Mouse (Mus musculus) neural tube, embryonic 13.5 days (tissue): ENCODE results near the gene Hdac9. TPM values are rescaled to one million over a fixed set of nuclear protein-coding genes. Genes with fewer than 3 reads are reported as not detected.

Source experiments
- ATAC-seq: fragments of 200-750 bp; cut with Nextera tagmentation; 2 replicates; pipeline ENCODE4 v1.8.0; 2017; ENCODE audit warnings: low read depth, mild to moderate bottlenecking, moderate TSS enrichment, moderate library complexity
- H3K27ac ChIP-seq: fragments of 300-500 bp; sonication (generic); replicated peaks from 2 replicates; pipeline ENCODE4 v1.5.1; 2015; ENCODE audit warnings: moderate library complexity, mild to moderate bottlenecking, inconsistent platforms
- H3K27me3 ChIP-seq: fragments of 300-500 bp; sonication (generic); 2 replicates; pipeline ENCODE4 v1.6.1; 2015; ENCODE audit warnings: mild to moderate bottlenecking, inconsistent platforms
- H3K36me3 ChIP-seq: fragments of 300-500 bp; sonication (generic); 2 replicates; pipeline ENCODE4 v1.6.1; 2015; ENCODE audit warnings: mild to moderate bottlenecking, inconsistent platforms
- H3K4me1 ChIP-seq: fragments of 300-500 bp; sonication (generic); replicated peaks from 2 replicates; pipeline ENCODE4 v1.6.1; 2015; ENCODE audit warnings: inconsistent platforms
- H3K4me2 ChIP-seq: fragments of 300-500 bp; sonication (generic); 2 replicates; pipeline ENCODE4 v1.6.1; 2015; ENCODE audit warnings: inconsistent platforms, mild to moderate bottlenecking, moderate library complexity
- H3K4me3 ChIP-seq: fragments of 300-500 bp; sonication (generic); 2 replicates; pipeline ENCODE4 v1.5.1; 2015; ENCODE audit warnings: mild to moderate bottlenecking, inconsistent platforms
- H3K9ac ChIP-seq: fragments of 300-500 bp; sonication (generic); 2 replicates; pipeline ENCODE4 v1.6.1; 2015; ENCODE audit warnings: moderate library complexity, mild to moderate bottlenecking, inconsistent platforms
- H3K9me3 ChIP-seq: fragments of 300-500 bp; sonication (generic); 2 replicates; pipeline ENCODE4 v1.6.1; 2016; ENCODE audit warnings: inconsistent platforms
- WGBS: fragments of 180-500 bp; shearing (Covaris S2); methylation state at CpG from one replicate; pipeline ENCODE4 v1.1.7; 2015; 5-methylcytosine and 5-hydroxymethylcytosine counted together
- polyA plus RNA-seq: library from polyadenylated mRNA; unstranded; fragments of >200 nt; fragmentation: Nextera tagmentation; extraction: Ambion mirVana; gene quantifications from 2 replicates; pipeline ENCODE4 v1.2.1, GENCODE M21; 2015

Hdac9 gene
- polyA plus RNA-seq, 1 experiment from 2014 or later: 9.6 TPM

DNA sequence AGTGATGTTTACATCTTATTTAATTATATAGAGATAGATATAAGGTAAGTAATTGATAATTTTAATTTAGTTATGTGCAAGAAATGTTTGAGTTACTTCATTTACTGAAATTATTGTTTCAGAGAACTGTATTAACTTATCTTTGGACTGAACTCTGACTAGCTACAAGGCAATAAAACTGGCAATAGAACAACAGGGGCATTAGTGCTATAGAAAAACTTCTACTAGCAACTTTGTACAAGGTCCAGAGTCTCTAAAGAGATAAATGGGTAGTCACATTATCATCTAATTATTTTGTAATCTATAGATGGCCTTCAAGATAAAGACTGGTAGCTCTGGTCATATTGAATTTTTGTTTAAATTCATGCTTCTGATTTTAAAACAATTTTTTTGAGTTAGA lies 632.0 kb downstream of the Hdac9 start:
- Histone ChIP-seq H3K36me3 (no peaks in the 10 kb centered on the region), H3K9ac (no peak overlapping the region), H3K4me2 (no peak overlapping the region), H3K27me3 (no peaks in the 10 kb centered on the region), H3K9me3 (no peaks in the 10 kb centered on the region), H3K4me3 (no peak overlapping the region), H3K4me1 (no peaks in the 10 kb centered on the region), H3K27ac (no peak overlapping the region)
- no peak for ATAC-seq

- 95% methylated on average over 3 of the region's 3 CpGs for WGBS
- Histone ChIP-seq H3K4me2 (no peak overlapping the region), H3K4me3 (no peak overlapping the region), H3K27ac (no peak overlapping the region), H3K36me3 (no peaks in the 10 kb centered on the region), H3K27me3 (no peaks in the 10 kb centered on the region), H3K4me1 (no peaks in the 10 kb centered on the region), H3K9me3 (no peaks in the 10 kb centered on the region), H3K9ac (no peak overlapping the region)
- ATAC-seq: no peak
Measured at GRCm38 (mm10) chr12:34284396-34284795, 632.5 kb downstream of the Hdac9 start.

DNA sequence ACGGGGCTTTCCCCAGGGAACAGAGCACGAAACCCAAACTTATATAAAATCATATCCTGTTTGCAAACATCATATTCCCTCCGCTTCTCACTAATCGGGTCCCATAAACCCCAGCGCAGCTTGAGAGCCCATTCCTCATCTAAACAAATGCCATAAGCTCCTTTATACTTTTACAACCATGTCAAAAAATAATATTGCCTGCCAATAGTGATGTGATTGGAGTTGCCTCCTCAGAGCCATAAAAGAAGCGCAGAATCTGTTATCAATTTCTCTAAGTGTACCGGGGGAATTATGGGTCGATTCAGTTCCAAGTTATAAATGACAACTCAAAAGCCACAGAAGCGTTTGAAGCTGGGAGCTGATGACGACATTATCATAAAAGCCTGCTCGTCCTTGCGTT lies 638.1 kb downstream of the Hdac9 start:
- Histone ChIP-seq H3K9ac (no peak overlapping the region), H3K9me3 (no peaks in the 10 kb centered on the region), H3K4me2 (no peak overlapping the region), H3K4me3 (no peak overlapping the region), H3K27me3 (no peaks in the 10 kb centered on the region), H3K36me3 (no peaks in the 10 kb centered on the region), H3K4me1 (no peaks in the 10 kb centered on the region), H3K27ac (no peak overlapping the region)
- no peak for ATAC-seq
- 80% methylated on average over 12 of the region's 12 CpGs for WGBS

- H3K4me3 ChIP-seq: no peak overlapping the region
- H3K36me3 ChIP-seq: no peaks in the 10 kb centered on the region
- WGBS: 84% methylated on average over 1 of the region's 1 CpGs
- no peaks in the 10 kb centered on the region for H3K27me3 ChIP-seq
- H3K4me1 ChIP-seq: no peaks in the 10 kb centered on the region
- no peak overlapping the region for H3K4me2 ChIP-seq
- H3K9ac ChIP-seq: no peak overlapping the region
- H3K27ac ChIP-seq: no peak overlapping the region
- H3K9me3 ChIP-seq: no peaks in the 10 kb centered on the region
- ATAC-seq: no peak
Measured at GRCm38 (mm10) chr12:34273816-34274215, 643.1 kb downstream of the Hdac9 start.

- 63% methylated on average over 6 of the region's 6 CpGs for WGBS
- H3K4me1 ChIP-seq: no peaks in the 10 kb centered on the region
- no peak overlapping the region for H3K27ac ChIP-seq
- H3K4me2 ChIP-seq: no peak overlapping the region
- H3K36me3 ChIP-seq: no peaks in the 10 kb centered on the region
- no peaks in the 10 kb centered on the region for H3K27me3 ChIP-seq
- H3K9ac ChIP-seq: no peak overlapping the region
- no peaks in the 10 kb centered on the region for H3K9me3 ChIP-seq
- ATAC-seq: no peak
- H3K4me3 ChIP-seq: no peak overlapping the region
Measured at GRCm38 (mm10) chr12:34270096-34270495, 646.8 kb downstream of the Hdac9 start.

- WGBS: 75% methylated on average over 12 of the region's 13 CpGs
- H3K27ac ChIP-seq: no peak overlapping the region
Measured at GRCm38 (mm10) chr12:34269472-34270040, 647.3 kb downstream of the Hdac9 start.

GRCm38 (mm10) chr12:34259651-34260050 lies 657.2 kb downstream of the Hdac9 start:
- H3K4me1 ChIP-seq: no peaks in the 10 kb centered on the region
- 88% methylated on average over 4 of the region's 4 CpGs for WGBS

More at GRCm38 (mm10) chr12:34269472-34270040, 647.3 kb downstream of the Hdac9 start:
- Histone ChIP-seq H3K27me3 (no peaks in the 10 kb centered on the region), H3K4me1 (no peaks in the 10 kb centered on the region), H3K9ac (no peak overlapping the region), H3K36me3 (no peaks in the 10 kb centered on the region), H3K9me3 (no peaks in the 10 kb centered on the region), H3K4me2 (no peak overlapping the region), H3K4me3 (no peak overlapping the region)
- no peak for ATAC-seq

GRCm38 (mm10) chr12:34249160-34249559 lies 667.7 kb downstream of the Hdac9 start:
- no peak overlapping the region for H3K4me2 ChIP-seq
- no peak overlapping the region for H3K9ac ChIP-seq
- WGBS: 85% methylated on average over 1 of the region's 1 CpGs
- H3K4me1 ChIP-seq: no peaks in the 10 kb centered on the region
- H3K27me3 ChIP-seq: no peaks in the 10 kb centered on the region
- no peaks in the 10 kb centered on the region for H3K9me3 ChIP-seq
- H3K36me3 ChIP-seq: no peaks in the 10 kb centered on the region
- no peak overlapping the region for H3K27ac ChIP-seq
- no peak for ATAC-seq
- no peak overlapping the region for H3K4me3 ChIP-seq

More at GRCm38 (mm10) chr12:34259651-34260050, 657.2 kb downstream of the Hdac9 start:
- Histone ChIP-seq H3K27ac (no peak overlapping the region), H3K4me2 (no peak overlapping the region), H3K27me3 (no peaks in the 10 kb centered on the region), H3K36me3 (no peaks in the 10 kb centered on the region), H3K9me3 (no peaks in the 10 kb centered on the region), H3K4me3 (no peak overlapping the region), H3K9ac (no peak overlapping the region)
- no peak for ATAC-seq

- H3K4me2 ChIP-seq: no peak overlapping the region
- H3K4me1 ChIP-seq: no peaks in the 10 kb centered on the region
- no peak overlapping the region for H3K27ac ChIP-seq
- no peak overlapping the region for H3K9ac ChIP-seq
- no peaks in the 10 kb centered on the region for H3K36me3 ChIP-seq
- H3K9me3 ChIP-seq: no peaks in the 10 kb centered on the region
- no peak for ATAC-seq
- H3K27me3 ChIP-seq: no peaks in the 10 kb centered on the region
- no peak overlapping the region for H3K4me3 ChIP-seq
- 84% methylated on average over 17 of the region's 18 CpGs for WGBS
Measured at GRCm38 (mm10) chr12:34248193-34249121, 668.4 kb downstream of the Hdac9 start.

DNA sequence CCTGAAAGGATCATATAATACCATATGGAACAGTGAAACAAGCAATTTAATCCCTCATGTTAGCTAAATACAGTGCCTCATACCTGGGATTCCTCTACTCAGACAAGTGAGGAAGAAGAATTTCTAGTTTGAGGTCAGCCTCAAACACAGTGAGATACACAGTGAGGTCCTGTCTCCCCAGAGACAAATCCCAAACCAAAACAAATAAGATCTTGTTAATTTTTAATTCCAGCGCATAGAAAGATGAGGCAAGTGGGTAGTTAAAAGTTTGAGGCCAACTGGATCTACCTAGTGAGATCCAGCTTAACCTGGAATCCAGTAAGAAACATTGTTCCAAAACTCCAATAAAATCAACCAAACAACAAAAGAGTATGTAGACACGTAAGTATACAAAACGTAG lies 678.1 kb downstream of the Hdac9 start:
- no peak overlapping the region for H3K27ac ChIP-seq
- ATAC-seq: no peak
- no peaks in the 10 kb centered on the region for H3K27me3 ChIP-seq
- no peak overlapping the region for H3K4me2 ChIP-seq
- no peaks in the 10 kb centered on the region for H3K4me1 ChIP-seq
- no peak overlapping the region for H3K4me3 ChIP-seq
- no peaks in the 10 kb centered on the region for H3K9me3 ChIP-seq
- no peaks in the 10 kb centered on the region for H3K36me3 ChIP-seq
- H3K9ac ChIP-seq: no peak overlapping the region
- WGBS: 98% methylated on average over 3 of the region's 3 CpGs

GRCm38 (mm10) chr12:34231621-34232150 lies 685.2 kb downstream of the Hdac9 start:
- Histone ChIP-seq H3K4me2 (no peak overlapping the region), H3K9ac (no peak overlapping the region), H3K36me3 (no peaks in the 10 kb centered on the region), H3K27ac (no peak overlapping the region), H3K4me1 (no peaks in the 10 kb centered on the region), H3K4me3 (no peak overlapping the region), H3K27me3 (no peaks in the 10 kb centered on the region), H3K9me3 (no peaks in the 10 kb centered on the region)
- ATAC-seq: no peak
- WGBS: 75% methylated on average over 4 of the region's 4 CpGs

DNA sequence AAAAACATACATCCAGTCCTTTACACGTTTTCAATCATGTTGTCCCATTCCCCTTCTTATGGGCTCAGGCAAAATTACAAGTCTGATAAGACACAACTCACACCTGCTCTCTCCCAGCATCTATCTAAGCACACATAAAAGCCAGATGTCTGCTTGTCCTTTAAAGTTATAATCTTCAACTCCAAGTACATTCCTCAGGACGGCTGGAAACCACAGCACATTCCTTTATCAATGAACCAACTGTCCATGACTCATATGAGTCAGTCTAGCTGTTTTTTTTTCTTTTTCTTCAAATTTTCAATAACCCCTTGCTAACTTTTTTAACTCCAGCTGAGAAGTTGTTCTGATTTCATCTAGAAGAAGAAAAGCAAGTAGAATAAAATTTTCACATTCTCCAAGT lies 692.4 kb downstream of the Hdac9 start:
- H3K27ac ChIP-seq: no peak overlapping the region
- H3K9ac ChIP-seq: no peak overlapping the region
- no peaks in the 10 kb centered on the region for H3K27me3 ChIP-seq
- peaks cover 22% of the 10 kb centered on the region for H3K4me1 ChIP-seq
- no peak overlapping the region for H3K4me3 ChIP-seq
- 74% methylated on average over 2 of the region's 2 CpGs for WGBS
- no peak overlapping the region for H3K4me2 ChIP-seq
- H3K36me3 ChIP-seq: no peaks in the 10 kb centered on the region
- ATAC-seq: no peak
- no peaks in the 10 kb centered on the region for H3K9me3 ChIP-seq
